ENCODE assay signal across 8 mouse cellular contexts in the genomic region with DNA sequence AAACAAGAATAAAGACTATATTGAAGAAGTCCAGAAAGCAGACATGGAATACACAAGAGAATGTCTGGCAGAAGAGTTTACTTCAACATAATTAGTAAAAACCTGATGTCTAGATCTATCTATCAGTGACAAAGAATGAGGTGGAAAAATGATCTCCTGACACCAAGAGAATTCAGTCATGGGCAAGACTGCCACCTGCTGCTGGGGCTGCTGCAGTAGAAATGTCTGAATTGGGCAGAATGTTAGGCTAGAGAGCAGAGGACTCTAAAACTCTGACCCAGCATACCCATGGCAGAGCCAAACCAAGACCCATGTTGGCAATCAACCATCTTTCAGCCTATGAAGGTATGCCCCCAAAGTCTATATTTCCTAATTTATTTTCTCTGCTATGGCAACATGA.
DNase-seq lines count a peak whose midpoint lies in the region; ATAC-seq and TF ChIP-seq lines count a peak whose summit lies in the region.

No protein-coding gene starts in this region.

- no peak overlapping the region for H3K4me2 ChIP-seq in liver, embryonic 14.5 days (ENCODE audit: low read depth)
- H3K4me2 ChIP-seq in liver, embryonic 12.5 days = no peak overlapping the region
- H3K4me2 ChIP-seq in forebrain, embryonic 16.5 days (ENCODE audit: low read length) = no peak overlapping the region

- no peak overlapping the region for H3K9ac ChIP-seq in liver, embryonic 14.5 days (replicated peaks)
- H3K9ac ChIP-seq in liver, embryonic 12.5 days = no peak overlapping the region
- H3K9ac ChIP-seq in forebrain, embryonic 16.5 days (replicated peaks; ENCODE audit: low read depth, low read length) = no peak overlapping the region

- H3K4me3 ChIP-seq in liver, embryonic 14.5 days (ENCODE audit: insufficient read depth in 1 of 2, low read depth in 2 of 2, low read length in 2 of 2) = no peak overlapping the region
- H3K4me3 ChIP-seq in liver, embryonic 12.5 days = no peak overlapping the region
- no peak overlapping the region for H3K4me3 ChIP-seq in forebrain, embryonic 16.5 days (replicated peaks; ENCODE audit: low read length)

- TF ChIP-seq CTCF in liver, embryonic 14.5 days (IDR thresholded peaks at IDR 0.05; ENCODE audit: low read depth) = peak; percentile 30

- peak; percentile 8 to 34 for DNase-seq in adrenal gland, adult 18-20 months (ENCODE audit: low spot score in 2 of 2)
- no peak for DNase-seq in adrenal gland, adult 8-10 months
- DNase-seq in liver, embryonic 14.5 days (ENCODE audit: low read depth in 3 of 3, low spot score in 3 of 3) = no peak
- DNase-seq in embryo, embryonic 10.5 days (ENCODE audit: low spot score) = peak; percentile 26
- DNase-seq in layer of hippocampus, postnatal 14 days (ENCODE audit: low spot score in 2 of 2) = peak; percentile 38 to 60
- peak; percentile 56 for DNase-seq in right cerebral cortex, postnatal 14 days

- no peak for ATAC-seq in liver, embryonic 14.5 days (ENCODE audit: insufficient read depth)
- no peak for ATAC-seq in liver, embryonic 12.5 days
- no peak for ATAC-seq in forebrain, embryonic 16.5 days

- no peaks in the 10 kb centered on the region for H3K9me3 ChIP-seq in liver, embryonic 14.5 days (ENCODE audit: control insufficient read depth, low read length)
- no peaks in the 10 kb centered on the region for H3K9me3 ChIP-seq in liver, embryonic 12.5 days (replicated peaks)
- H3K9me3 ChIP-seq in forebrain, embryonic 16.5 days (ENCODE audit: control insufficient read depth, low read length) = no peaks in the 10 kb centered on the region

- TF ChIP-seq EP300 in liver, embryonic 14.5 days (IDR thresholded peaks at IDR 0.05; ENCODE audit: low read depth) = no peak

- H3K27me3 ChIP-seq in liver, embryonic 14.5 days (ENCODE audit: control insufficient read depth, insufficient read depth, low read length) = no peaks in the 10 kb centered on the region
- no peaks in the 10 kb centered on the region for H3K27me3 ChIP-seq in liver, embryonic 12.5 days (replicated peaks)
- H3K27me3 ChIP-seq in forebrain, embryonic 16.5 days (replicated peaks; ENCODE audit: control insufficient read depth, insufficient read depth, low read length) = no peaks in the 10 kb centered on the region

- no peaks in the 10 kb centered on the region for H3K4me1 ChIP-seq in liver, embryonic 14.5 days (replicated peaks; ENCODE audit: control insufficient read depth in 2 of 2, insufficient read depth in 2 of 2, low read length in 1 of 2)
- H3K4me1 ChIP-seq in liver, embryonic 12.5 days = no peaks in the 10 kb centered on the region
- H3K4me1 ChIP-seq in forebrain, embryonic 16.5 days (replicated peaks; ENCODE audit: control insufficient read depth, insufficient read depth, low read length) = no peaks in the 10 kb centered on the region

- no peak overlapping the region for H3K27ac ChIP-seq in liver, embryonic 14.5 days
- H3K27ac ChIP-seq in liver, embryonic 12.5 days = no peak overlapping the region
- H3K27ac ChIP-seq in forebrain, embryonic 16.5 days (ENCODE audit: low read length) = no peak overlapping the region

- H3K36me3 ChIP-seq in liver, embryonic 14.5 days (replicated peaks; ENCODE audit: control insufficient read depth, insufficient read depth, low read depth) = no peaks in the 10 kb centered on the region
- no peaks in the 10 kb centered on the region for H3K36me3 ChIP-seq in liver, embryonic 12.5 days
- H3K36me3 ChIP-seq in forebrain, embryonic 16.5 days (ENCODE audit: control insufficient read depth, insufficient read depth) = no peaks in the 10 kb centered on the region

Comparison
In these comparisons a context has a peak if more than half of its experiments do, and no peak if none do; other contexts are left out.
1. DNase-seq: peak in adrenal gland, adult 18-20 months (2 of 2), embryo, embryonic 10.5 days (single experiment), layer of hippocampus, postnatal 14 days (2 of 2) and right cerebral cortex, postnatal 14 days (single experiment); none in adrenal gland, adult 8-10 months (single experiment) and liver, embryonic 14.5 days (0 of 3).